Mouse (Mus musculus): ENCODE data around the gene Map3k5.

Map3k5 gene

DNA sequence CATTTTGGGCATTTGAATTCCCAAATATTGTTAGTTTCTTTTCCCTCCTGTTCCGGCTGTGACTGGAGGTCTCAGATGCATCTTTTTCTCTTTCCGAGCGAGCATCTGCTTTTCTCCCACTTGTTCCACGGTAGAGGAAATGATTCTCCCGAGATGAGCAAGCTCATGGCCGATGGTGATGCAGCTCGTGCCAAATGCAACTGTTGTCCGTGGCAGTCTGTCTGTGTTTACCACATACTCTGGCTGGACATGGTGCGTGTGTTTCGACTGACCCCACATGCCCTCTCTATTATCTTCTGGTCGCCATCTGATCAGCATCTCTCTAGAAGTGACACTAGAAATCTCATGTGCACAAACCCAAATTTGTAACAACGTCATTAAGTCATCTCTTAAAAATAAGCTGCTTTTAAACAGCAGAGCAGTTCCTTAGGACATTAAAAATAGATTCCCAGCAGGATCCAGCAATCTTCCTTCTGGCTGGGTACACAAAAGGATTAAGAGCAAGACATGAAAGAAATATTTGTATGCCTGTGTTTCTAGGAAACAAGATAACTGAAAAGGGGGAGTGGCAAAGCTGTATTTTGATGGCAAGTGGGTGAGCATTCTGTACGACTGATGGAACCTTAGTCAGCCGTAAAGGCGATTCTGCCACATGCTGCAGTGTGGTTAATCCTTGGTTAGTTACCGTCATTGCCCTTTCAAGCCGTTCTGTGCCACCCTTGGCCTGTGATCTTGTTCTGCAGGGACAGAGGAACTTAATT is 72.2 kb downstream of the Map3k5 start:
- DNase-seq (ENCODE audit: low spot score in 2 of 2): peak in 1 of 2 experiments; percentile 20

GRCm38 (mm10) chr10:20009310-20009709 is 75.0 kb downstream of the Map3k5 start:
- no peak for DNase-seq (ENCODE audit: low spot score in 2 of 2)

DNA sequence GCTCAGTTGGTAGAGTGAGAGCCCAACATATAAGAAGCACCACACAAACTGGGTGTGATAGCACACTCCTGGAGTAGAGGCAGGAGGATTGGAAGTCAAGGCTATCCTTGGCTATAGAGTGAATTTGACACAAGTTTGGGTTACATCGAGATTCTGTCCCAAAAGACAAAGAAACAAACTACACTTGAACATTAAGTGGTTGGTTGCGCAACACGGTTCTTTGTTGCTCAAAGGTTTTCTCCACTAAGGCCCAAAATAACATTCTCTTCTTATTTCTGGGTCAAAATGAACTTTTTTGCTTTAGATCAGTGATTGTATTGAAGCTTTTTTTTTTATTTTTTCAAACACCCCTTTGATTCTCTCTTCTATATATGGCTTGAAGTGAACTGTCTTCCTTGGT is 75.7 kb downstream of the Map3k5 start:
- no peak for DNase-seq (ENCODE audit: low spot score in 2 of 2)

- DNase-seq (ENCODE audit: low spot score in 2 of 2): no peak
Observed at GRCm38 (mm10) chr10:20018406-20018805, 84.1 kb downstream of the Map3k5 start.

GRCm38 (mm10) chr10:20018806-20019205 is 84.5 kb downstream of the Map3k5 start:
- no peak for DNase-seq (ENCODE audit: low spot score in 2 of 2)

DNA sequence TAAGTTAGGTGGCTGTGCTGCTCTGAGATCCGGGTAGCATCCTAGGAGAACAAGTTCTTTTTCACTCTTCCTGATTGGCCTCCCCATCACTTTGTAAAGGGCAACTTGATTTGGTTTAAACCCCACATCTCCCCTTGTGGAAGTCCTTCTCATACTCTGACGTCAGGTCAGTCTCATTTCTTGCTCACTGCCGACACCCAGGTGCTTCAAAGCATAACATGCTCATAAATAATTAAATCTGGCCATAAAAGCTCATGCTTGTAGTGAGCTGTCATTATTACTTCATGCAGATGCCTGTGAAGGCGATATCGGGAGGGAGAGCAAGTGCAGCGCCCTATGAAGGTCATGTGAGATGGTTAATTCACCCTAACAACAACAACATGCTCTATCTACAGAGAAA is 87.0 kb downstream of the Map3k5 start:
- no peak for DNase-seq (ENCODE audit: low spot score in 2 of 2)

- no peak for DNase-seq (ENCODE audit: low spot score in 2 of 2)
Observed at GRCm38 (mm10) chr10:20021670-20022468, 87.6 kb downstream of the Map3k5 start.

DNA sequence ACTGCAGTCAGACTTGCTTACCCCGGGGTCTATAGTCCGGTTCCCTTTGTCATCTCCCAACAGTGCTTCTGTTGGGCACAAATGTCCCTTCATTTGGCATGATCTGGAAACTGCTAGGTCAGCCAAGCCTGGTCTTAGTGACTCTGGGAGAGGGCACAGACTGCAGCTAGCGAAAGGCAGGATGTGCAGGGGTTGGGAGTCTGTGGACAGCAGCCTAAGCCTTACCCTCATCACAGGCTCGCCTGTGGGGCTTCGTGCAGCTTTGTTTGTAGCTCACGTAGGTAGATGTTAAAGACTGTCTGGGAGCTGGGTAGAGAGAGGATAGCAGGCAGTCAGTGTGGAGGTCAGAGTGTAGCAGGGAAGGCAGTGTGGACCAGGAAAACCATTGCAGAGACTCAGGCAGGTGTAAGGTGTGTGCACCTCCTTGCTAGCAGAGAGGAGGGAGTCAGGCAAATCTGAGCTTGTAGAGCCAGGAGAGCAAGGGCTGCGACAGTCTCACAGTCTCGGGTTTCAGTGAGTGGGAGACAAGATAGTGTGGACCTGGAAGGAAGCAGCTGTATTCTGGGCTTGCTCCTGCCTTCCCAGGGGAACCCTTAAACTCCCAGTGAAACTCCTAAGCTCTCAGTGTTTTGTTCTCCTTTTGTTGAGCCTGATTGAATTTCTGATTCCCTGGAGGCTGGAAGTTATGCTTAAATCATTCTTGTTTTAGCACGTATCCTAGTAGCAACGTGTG is 88.5 kb downstream of the Map3k5 start:
- DNase-seq (ENCODE audit: low spot score in 2 of 2): no peak

DNA sequence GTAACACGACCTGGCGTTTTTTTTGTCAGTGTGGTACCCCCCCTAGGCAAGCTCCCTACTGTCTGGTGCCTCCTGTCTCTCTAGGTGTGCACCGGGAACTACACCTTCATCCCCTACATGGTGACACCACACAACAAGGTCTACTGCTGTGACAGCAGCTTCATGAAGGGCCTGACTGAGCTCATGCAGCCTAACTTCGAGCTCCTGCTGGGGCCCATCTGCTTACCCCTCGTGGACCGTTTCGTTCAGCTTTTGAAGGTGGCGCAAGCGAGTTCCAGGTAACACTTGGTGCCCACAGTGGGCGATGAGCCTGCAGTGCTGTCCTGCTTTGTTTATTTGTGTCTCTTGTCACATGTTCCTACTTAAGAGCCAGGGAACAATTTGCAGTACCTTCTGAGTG is 89.3 kb downstream of the Map3k5 start:
- no peak for DNase-seq (ENCODE audit: low spot score in 2 of 2)

GRCm38 (mm10) chr10:20024891-20025290 is 90.6 kb downstream of the Map3k5 start:
- DNase-seq (ENCODE audit: low spot score in 2 of 2): no peak

DNA sequence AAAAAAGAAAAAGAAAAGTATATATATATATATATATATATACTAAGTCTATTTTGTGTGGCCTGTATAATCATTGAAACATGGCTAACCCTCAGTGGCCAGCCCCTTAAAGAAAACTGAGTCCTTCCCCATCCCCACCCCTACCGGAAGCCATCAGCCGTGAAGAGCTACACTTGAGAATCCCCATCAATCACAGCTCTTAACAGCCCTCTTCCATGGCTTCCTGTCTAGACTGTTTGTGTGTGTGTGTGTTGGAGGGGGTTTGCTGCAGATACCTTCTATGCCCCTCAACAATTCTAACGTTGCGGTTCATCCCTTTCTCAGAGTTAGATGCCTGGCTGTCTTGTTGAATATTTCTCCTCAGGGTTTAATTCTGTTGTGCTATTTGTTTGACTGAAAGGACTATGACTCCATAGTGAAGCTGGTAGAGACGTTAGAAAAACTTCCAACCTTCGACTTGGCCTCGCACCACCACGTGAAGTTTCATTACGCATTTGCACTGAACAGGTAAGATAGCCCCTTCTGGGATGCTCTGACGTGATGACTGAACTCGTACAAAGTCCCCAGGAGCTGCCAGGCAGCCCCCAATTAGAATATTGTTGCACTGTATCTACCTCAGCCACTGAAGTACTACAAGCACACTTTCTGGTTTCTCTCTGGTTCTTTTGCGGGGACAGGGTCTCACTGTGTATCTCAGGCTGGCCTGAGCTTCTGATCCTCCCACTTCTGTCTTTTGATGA is 91.7 kb downstream of the Map3k5 start:
- no peak for DNase-seq (ENCODE audit: low spot score in 2 of 2)

- no peak for DNase-seq (ENCODE audit: low spot score in 2 of 2)
Observed at GRCm38 (mm10) chr10:20030703-20031102, 96.4 kb downstream of the Map3k5 start.

DNA sequence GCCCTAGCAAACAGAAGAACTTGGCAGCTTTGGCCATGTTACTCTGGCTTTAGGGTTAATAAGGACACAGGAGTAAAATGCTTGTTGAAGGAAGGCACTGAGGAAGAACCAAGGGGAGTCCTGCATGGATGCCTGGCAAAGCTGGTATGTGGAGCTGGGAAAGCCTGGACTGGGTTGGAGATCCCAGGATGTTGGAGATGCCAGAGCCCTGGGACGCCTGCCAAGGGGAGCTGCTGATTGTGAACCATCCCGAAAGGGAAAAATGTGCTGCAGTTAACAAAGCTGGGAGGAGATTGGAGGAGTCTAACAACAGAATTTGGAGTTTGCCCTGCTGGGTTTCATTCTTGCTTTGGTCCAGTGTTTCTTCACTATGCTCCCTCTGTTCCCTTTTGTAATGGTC is 97.7 kb downstream of the Map3k5 start:
- DNase-seq (ENCODE audit: low spot score in 2 of 2): peak in 1 of 2 experiments; percentile 23

GRCm38 (mm10) chr10:20036375-20036774 is 102.1 kb downstream of the Map3k5 start:
- no peak for DNase-seq (ENCODE audit: low spot score in 2 of 2)

GRCm38 (mm10) chr10:20036846-20037245 is 102.6 kb downstream of the Map3k5 start:
- no peak for DNase-seq (ENCODE audit: low spot score in 2 of 2)

DNA sequence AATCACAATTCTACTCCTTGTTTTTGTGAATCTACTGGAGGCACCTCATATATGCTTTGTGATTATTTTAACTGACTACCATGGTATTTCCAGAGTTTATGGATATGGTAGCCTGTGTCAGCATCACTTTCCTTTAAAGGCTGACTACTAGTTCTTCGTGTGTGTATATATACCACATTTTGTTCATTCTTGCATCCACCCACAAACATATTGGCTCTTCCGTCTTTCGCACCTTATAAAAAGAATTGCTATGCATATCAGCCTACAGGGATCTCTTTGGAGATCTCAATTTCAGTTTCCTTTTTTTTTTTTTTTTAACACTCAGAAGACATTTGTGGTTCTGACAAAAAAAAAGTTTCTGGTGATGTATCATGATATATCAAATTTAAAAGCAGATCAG is 105.3 kb downstream of the Map3k5 start:
- DNase-seq (ENCODE audit: low spot score in 2 of 2): no peak

GRCm38 (mm10) chr10:20040116-20040515 is 105.8 kb downstream of the Map3k5 start:
- no peak for DNase-seq (ENCODE audit: low spot score in 2 of 2)

- no peak for DNase-seq (ENCODE audit: low spot score in 2 of 2)
Observed at GRCm38 (mm10) chr10:20040677-20041076, 106.4 kb downstream of the Map3k5 start.

GRCm38 (mm10) chr10:20042081-20042480 is 107.8 kb downstream of the Map3k5 start:
- no peak for DNase-seq (ENCODE audit: low spot score in 2 of 2)

- no peak for DNase-seq (ENCODE audit: low spot score in 2 of 2)
Observed at GRCm38 (mm10) chr10:20044051-20044450, 109.8 kb downstream of the Map3k5 start.

DNA sequence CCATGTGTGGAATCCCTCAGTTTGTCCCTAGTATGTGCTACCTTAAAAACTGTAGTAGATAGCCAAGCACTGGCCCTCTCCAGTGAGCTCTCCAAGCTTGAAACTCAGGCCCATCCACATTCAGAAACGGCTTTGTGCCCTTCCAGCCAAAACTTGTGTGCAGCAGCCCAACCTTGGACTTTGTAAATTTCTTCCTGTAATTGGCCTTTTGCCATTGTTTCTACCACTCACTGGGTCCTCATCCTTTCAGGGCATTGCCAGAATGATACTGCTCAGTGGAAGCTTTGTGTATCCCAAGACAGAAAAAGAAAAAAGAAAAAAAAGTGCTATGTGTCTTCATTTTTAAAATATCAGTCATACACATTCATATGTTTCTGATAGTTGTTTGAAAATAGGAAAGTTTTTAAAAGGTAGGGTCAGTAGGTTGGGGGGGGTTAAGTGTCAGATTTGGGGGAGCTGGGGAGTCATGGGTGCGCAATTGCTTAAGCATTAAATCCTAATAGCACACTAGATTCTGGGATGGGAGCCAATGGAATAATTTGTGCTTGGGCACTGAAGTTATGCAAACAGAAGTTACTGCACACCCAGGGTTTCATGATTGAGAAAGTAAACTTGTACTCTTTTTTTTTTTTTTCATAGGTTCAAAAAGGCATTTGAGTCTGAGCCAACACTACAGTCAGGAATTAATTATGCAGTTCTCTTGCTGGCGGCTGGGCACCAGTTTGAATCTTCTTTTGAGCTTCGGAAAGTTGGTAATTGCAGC is 111.6 kb downstream of the Map3k5 start:
- no peak for DNase-seq (ENCODE audit: low spot score in 2 of 2)
